ENCODE assay signal across 8 mouse cellular contexts in the genomic region with DNA sequence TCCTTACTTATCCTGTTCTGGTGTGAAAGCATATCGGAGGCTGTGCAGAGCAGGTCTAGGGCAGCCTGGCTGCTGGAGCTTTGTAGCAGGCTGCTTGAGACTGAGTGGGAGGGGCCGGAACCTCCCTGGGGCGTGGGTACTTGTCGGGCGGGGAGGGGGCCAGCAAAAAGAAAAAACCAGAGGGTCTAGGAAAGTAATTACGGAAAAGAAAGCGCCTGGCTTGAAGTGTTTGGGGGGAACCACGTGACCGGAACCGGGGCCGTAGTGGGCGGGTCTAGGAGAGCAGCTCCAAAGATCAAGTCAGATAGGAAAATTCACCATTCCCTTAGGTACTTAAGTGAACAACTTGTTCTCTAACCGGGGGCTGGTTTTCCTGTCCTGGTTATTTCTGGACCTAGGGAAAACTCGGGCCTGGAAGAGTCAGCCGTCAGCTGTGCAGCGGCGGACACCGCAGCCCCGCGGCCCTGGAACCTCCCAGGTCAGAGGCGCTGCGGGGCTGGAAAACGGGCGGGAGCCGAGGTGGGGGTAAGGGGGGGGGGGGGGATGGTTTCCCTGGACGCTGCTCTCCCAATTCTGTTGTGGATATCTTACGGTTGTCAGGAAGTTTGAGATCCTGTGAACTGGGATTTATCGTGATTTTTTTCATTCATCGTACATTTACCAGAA. TPM values are rescaled to one million over a fixed set of nuclear protein-coding genes. Genes with fewer than 3 reads are reported as not detected.
DNase-seq lines count a peak whose midpoint lies in the region; ATAC-seq lines count a peak whose summit lies in the region.

A gene (plus strand): TSS at position 271 of the 666 bp plus-strand sequence.

- peak within 1 kb of the TSS; percentile 85 for H3K27ac ChIP-seq in embryonic facial prominence, embryonic 10.5 days (replicated peaks)
- H3K27ac ChIP-seq in intestine, embryonic 16.5 days (ENCODE audit: low read length), result peak within 1 kb of the TSS; percentile 94

- DNase-seq in adrenal gland, postnatal 14 days, result peak; percentile 91
- peak; percentile 94 for DNase-seq in embryonic facial prominence, embryonic 10.5 days (ENCODE audit: low spot score)
- DNase-seq in gonadal fat pad, adult 2 months (ENCODE audit: low read depth), result peak; percentile 30
- DNase-seq in left cerebral cortex, postnatal 25 days (ENCODE audit: low spot score in 2 of 2), result peak; percentile 73
- peak; percentile 91 for DNase-seq in mesoderm, embryonic 11.5 days (ENCODE audit: low read depth, low spot score)
- DNase-seq in right cerebral cortex, postnatal 25 days, result peak; percentile 61
- peak; percentile 75 to 82 for DNase-seq in urinary bladder, postnatal 36 days (ENCODE audit: low spot score in 2 of 2)

- no peaks in the 10 kb centered on the region for H3K27me3 ChIP-seq in embryonic facial prominence, embryonic 10.5 days (replicated peaks; ENCODE audit: low read depth, poor library complexity, severe bottlenecking)
- H3K27me3 ChIP-seq in intestine, embryonic 16.5 days (replicated peaks; ENCODE audit: control insufficient read depth, insufficient read depth, low read length), result no peaks in the 10 kb centered on the region

- 0 out of 2 replicates have a peak, but pooled peaks cover 3% of the 10 kb centered on the region for H3K36me3 ChIP-seq in embryonic facial prominence, embryonic 10.5 days (replicated peaks)
- H3K36me3 ChIP-seq in intestine, embryonic 16.5 days (ENCODE audit: control insufficient read depth, insufficient read depth, low read length), result no peaks in the 10 kb centered on the region

- intact Hi-C loops in left cerebral cortex, postnatal 25 days (cut with DNase I), result loop anchor here (10.0 kb wide), 1 partner anchor 441 kb away; a partner anchor contains a TSS

- H3K4me3 ChIP-seq in embryonic facial prominence, embryonic 10.5 days, result peak within 1 kb of the TSS; percentile 69
- peak within 1 kb of the TSS; percentile 65 for H3K4me3 ChIP-seq in intestine, embryonic 16.5 days (ENCODE audit: low read length)

- under 1% methylated on average over 29 of the region's 29 CpGs for WGBS in embryonic facial prominence, embryonic 10.5 days
- 1% methylated on average over 29 of the region's 29 CpGs for WGBS in intestine, embryonic 16.5 days

- H3K9me3 ChIP-seq in embryonic facial prominence, embryonic 10.5 days, result no peaks in the 10 kb centered on the region
- H3K9me3 ChIP-seq in intestine, embryonic 16.5 days (ENCODE audit: control insufficient read depth, low read length), result no peaks in the 10 kb centered on the region

- ATAC-seq in intestine, embryonic 16.5 days, result peak; percentile 96

- H3K4me1 ChIP-seq in embryonic facial prominence, embryonic 10.5 days, result peaks cover 6% of the 10 kb centered on the region
- H3K4me1 ChIP-seq in intestine, embryonic 16.5 days (ENCODE audit: control insufficient read depth, insufficient read depth, low read length), result no peaks in the 10 kb centered on the region

- peak within 1 kb of the TSS; percentile 69 for H3K9ac ChIP-seq in intestine, embryonic 16.5 days (ENCODE audit: low read depth, low read length)

- peak within 1 kb of the TSS; percentile 51 for H3K4me2 ChIP-seq in intestine, embryonic 16.5 days (ENCODE audit: low read depth, low read length)

RNA-seq across cellular contexts. Expression of the gene that starts here (rescaled TPM):
- 6.7 and 7.7 TPM in 2 replicates for total RNA-seq in adrenal gland, postnatal 14 days (2021)
- 18.8 and 19.2 TPM in 2 replicates for polyA plus RNA-seq in embryonic facial prominence, embryonic 10.5 days (2016; fragmentation: Nextera tagmentation; extraction: Ambion mirVana)
- polyA plus RNA-seq in gonadal fat pad, adult 2 months (2012; rRNA removed), result 2.5 and 3.2 TPM in 2 replicates
- 13.3 and 15.1 TPM in 2 replicates for polyA plus RNA-seq in intestine, embryonic 16.5 days (2015; fragmentation: Nextera tagmentation; extraction: Ambion mirVana)
- 10 to 100 TPM; 10.1 to 10.4 TPM for total RNA-seq in left cerebral cortex, postnatal 25 days (2021)

Comparison
In these comparisons a context has a peak if more than half of its experiments do, and no peak if none do; other contexts are left out.
1. Peak in every context shown above with its lines: DNase-seq, ATAC-seq, H3K4me3 ChIP-seq and H3K27ac ChIP-seq.
2. DNase-seq: peak in every context shown above with its lines; median percentile 94 in embryonic facial prominence, embryonic 10.5 days; 91 in adrenal gland, postnatal 14 days; 91 in mesoderm, embryonic 11.5 days; 78 in urinary bladder, postnatal 36 days; 73 in left cerebral cortex, postnatal 25 days; 61 in right cerebral cortex, postnatal 25 days; 30 in gonadal fat pad, adult 2 months.